Mouse (Mus musculus): Measurements from ENCODE around the gene 4931406C07Rik.
A peak's percentile ranks its signal among the peaks of the same experiment; 100 is the strongest.

The 4931406C07Rik gene

GRCm38 (mm10) chr9:15239042-15239925 is 67.0 kb downstream of the 4931406C07Rik start, which contains the start of gene Vstm5:
Gene Vstm5 (plus strand): TSS chr9:15239045.
- DNase-seq (ENCODE audit: low read depth, low spot score) = no peak

- DNase-seq (ENCODE audit: low read depth, low spot score) = no peak
Measured at GRCm38 (mm10) chr9:15238297-15238990, 67.8 kb downstream of the 4931406C07Rik start.

GRCm38 (mm10) chr9:15237516-15238296 is 68.5 kb downstream of the 4931406C07Rik start:
- no peak for DNase-seq (ENCODE audit: low read depth, low spot score)

- DNase-seq (ENCODE audit: low read depth, low spot score) = no peak
Measured at GRCm38 (mm10) chr9:15235986-15236385, 70.3 kb downstream of the 4931406C07Rik start.

- DNase-seq (ENCODE audit: low read depth, low spot score) = peak; percentile 20
Measured at GRCm38 (mm10) chr9:15233604-15234003, 72.6 kb downstream of the 4931406C07Rik start.

Data from A20 (cell line).